Mouse (Mus musculus) bone marrow macrophage, adult 2 months (primary cell): ENCODE measurements at regions not wholly inside any gene's neighbourhood (a gene's known extent, or its start where the extent isn't known, plus 50 kb on each side); places are given as distances from the start of the nearest gene placed in this dataset.

Experiments
- CTCF ChIP-seq: IDR thresholded peaks from 2 replicates; pipeline ENCODE4 v1.5.1; 2012; ENCODE audit warnings: low read depth, mild to moderate bottlenecking, low read length, moderate library complexity
- POLR2A ChIP-seq: IDR thresholded peaks from 2 replicates; pipeline ENCODE4 v1.6.1; 2012; ENCODE audit warnings: mild to moderate bottlenecking, low read depth, low read length, borderline replicate concordance

GRCm38 (mm10) chr12:107180501-107180900 lies 307.9 kb upstream of the 3110018I06Rik start:
- TF ChIP-seq POLR2A, result no peak
- no peak for TF ChIP-seq CTCF
